Mouse (Mus musculus): ENCODE measurements around the gene Dna2. TPM values are rescaled to one million over a fixed set of nuclear protein-coding genes. Genes with fewer than 3 reads are reported as not detected.
A peak's percentile ranks its signal among the peaks of the same experiment; 100 is the strongest.

The Dna2 gene
- total RNA-seq, 2 experiments from 2014 or later: 1.2 to 1.7 TPM

DNA sequence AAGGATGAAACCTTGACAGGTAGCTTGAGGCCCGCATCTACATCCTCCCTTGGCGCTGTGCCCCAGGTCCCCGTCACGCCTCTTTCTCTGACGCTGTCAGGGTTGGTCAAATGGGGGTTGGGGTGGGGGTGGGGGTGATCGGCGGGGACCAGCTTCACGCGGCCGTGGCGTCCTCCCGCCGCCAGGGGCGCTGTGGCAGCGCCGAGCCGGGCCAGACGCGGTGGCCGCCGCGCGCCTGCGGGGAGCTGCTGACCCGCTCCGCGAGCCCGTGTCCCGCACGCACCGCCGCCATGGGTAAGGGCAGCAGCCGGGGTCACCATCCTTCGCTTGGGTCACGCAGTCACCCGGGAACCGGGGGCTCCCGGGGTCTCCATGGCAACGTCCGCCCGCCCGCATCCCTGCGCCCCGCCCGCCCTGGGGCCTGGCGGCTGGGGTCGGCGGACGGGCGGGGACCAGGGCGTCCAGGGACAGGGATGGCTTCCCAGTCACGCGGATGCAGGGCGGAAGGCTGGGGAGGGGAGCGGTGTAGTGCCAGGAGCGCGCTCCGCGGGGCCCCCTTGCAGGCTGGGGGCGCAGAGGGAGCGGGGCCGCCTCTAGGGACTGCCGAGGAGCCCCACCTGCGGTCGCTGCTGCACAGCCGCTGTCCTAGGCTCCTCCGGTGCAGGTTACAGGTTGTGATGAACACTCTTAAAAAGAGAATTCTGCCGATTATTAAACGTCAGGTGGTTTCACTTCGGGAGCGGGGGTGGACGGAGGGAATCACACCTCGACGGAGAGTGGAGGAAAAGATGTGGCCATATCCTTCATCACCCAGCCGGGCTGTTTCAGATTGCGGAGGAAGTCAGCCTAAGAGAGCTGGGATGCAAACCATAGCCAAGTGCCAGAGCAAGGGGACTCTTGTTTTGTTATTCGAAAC is 33.5 kb downstream of the Dna2 start, which contains the start of gene Rufy2:
Gene Rufy2 (plus strand): TSS at position 185 of the 916 bp plus-strand sequence.
- DNase-seq: peak; percentile 82 to 91

DNA sequence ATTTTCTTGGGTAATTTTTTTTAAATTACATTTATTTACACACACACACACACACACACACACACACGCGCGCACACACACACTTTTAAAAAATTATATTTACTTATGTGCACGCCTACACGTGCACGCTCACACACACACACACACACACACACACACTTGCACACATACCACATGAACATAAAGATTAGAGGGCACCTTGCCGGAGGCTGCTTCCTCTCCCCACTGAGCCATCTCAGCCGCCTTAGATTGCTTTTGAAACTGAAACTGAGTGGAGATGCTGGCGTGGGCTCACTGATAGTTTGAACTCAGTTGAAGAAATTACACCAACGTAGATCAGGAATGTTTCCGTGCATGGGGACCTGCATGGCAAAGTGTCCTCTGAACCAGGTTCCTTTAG is 37.2 kb downstream of the Dna2 start:
- no peak for DNase-seq

DNA sequence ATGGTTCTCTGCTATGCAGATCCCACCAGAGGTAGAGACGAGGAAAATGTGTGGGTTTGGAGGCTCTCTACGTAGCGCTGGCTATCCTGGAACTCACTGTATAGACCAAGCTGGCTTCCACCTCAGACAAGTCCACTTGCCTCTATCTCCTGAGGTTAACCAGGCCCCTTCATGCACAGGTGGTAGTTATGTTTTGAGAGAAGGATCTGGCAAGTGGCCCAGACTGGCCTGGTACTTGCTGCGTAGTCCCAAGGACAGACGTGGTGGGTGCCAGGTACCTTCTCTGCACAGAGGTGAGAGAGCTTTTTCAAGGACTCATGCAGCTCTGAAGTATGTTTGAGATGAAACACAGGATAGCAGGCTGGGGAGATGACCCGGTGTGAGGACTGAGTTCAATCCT is 37.7 kb downstream of the Dna2 start:
- no peak for DNase-seq

DNA sequence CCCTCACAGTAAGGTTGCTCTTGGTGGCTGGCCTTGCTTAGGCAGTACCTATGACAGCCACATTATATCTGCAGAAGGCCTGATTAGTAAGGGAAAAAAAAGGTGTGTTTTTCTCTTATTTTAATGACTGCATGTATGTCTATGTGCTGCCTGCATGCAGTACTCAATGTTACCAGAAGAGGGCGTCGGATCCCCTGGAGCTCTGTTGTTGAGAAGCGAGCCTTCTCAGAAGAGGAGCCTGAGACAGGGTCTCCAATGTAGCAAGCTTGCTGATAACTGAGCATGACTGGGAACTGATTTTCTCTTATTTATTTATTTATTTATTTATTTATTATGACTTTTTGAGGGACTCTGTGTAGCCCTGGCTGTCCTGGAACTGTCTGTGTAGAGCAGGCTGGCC is 40.5 kb downstream of the Dna2 start:
- peak in 1 of 2 experiments; percentile 27 for DNase-seq

DNA sequence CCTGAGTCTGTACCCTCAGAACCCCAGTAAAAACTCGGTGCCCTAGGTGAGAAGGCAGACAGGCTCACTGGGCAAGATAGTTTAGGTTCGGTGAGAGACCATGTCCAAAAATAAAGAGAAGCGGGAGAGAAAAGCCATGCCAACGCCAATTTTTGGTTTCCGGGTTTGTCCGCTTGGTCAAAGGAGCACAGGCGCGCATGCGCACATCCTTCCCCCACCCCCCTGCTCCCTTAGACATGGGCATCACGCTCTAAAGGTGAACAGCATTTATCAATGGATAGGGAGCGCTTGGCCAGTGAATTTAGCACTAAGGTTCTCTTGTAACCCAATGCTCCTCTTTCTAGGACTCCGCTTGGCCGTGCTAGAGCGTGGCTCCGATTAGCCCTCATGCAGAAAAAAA is 43.8 kb downstream of the Dna2 start:
- no peak for DNase-seq

DNA sequence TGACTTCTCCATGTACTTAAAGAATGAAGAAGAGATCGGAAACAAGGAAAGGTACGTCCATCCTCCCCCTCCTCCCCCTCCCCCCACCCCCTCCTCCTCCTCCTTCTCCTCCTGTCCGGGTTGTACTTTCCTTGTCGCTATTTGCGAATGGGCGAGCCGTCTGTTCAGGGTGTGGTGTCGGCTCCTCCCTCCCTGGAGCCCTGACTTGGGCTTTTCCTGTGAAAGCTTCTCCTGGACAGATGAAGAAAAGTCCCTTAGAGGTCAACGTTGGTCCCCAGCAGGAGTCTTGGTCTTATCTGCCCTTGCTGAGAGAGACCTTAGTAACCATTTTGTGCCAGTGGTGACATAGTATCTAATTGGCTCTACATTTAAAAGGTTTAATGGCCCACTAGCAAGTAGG is 47.2 kb downstream of the Dna2 start:
- DNase-seq: no peak

DNA sequence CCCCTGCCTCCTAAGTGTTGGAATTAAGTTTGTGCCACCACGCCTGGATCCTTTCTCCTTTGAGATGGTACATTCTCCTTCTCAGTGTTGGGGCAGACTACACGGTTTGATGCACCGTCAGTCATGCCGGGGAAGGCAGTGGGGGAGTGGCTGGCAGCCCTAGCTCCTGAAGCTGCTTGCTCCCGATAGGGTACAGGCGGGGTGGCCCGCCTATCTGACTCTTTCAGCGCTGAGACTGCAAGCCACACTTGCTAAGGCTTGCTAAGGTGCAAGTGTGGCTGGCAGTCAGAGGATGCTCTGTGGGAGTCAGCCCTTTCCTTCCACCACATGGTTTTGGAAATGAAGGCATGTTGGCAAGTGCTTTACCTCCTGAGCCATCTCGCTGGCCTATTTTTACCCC is 53.8 kb downstream of the Dna2 start:
- no peak for DNase-seq

DNA sequence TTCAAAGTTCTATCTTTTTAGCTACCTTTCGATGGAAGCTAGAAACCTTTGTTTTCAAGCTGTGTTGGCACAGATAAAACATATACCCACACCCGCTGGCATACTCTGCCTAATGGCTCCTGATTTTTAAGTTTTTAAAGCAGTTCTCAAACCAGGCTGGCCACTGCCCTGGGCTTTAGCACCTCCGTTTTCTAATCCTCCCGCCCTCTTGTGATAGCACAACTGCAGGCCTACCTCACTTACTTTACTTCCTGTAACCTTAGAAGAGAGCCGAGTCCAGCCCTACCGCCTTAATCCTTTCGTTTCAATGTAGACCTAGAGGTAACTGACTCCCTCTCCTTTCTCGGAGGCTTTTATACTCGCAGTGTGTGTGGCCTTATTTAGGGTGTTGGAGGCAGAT is 56.4 kb downstream of the Dna2 start:
- DNase-seq: no peak

DNA sequence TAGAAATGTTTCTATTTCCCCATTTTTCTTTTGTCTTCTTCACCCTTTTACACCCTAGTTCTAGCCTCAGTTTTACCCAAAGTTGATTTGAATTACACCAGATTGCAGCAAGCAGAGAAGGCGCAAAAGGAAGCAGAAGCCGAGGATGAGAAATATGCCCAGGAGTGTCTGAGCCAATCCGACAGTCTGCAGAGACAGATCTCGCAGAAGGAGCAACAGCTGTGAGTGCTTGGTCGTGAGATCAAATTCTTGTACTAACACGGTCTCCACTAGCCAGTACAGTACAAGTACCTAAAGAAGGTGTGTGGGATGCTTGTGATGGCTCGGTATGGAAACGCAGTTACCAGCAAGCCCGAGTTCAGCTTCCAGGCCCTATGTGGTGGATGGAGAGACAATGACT is 57.7 kb downstream of the Dna2 start:
- no peak for DNase-seq

DNA sequence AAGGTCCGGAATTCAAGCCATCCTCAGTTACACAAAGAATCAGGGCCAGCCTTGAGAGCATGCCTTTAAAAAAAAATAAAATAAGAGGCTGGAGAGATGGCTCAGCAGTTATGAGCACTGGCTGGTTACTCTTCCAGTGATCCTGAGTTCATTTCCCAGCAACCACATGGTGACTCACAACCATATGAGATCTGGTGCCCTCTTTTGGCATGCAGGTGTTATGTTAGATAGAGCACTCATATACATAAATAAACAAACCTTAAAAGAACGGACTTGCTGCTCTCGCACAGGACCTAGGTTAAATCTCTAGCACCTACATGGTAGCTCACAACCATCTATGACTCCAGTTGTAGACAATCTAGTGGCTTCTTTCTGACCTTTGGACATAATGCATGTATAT is 61.4 kb downstream of the Dna2 start:
- peak in 1 of 2 experiments; percentile 31 for DNase-seq

DNA sequence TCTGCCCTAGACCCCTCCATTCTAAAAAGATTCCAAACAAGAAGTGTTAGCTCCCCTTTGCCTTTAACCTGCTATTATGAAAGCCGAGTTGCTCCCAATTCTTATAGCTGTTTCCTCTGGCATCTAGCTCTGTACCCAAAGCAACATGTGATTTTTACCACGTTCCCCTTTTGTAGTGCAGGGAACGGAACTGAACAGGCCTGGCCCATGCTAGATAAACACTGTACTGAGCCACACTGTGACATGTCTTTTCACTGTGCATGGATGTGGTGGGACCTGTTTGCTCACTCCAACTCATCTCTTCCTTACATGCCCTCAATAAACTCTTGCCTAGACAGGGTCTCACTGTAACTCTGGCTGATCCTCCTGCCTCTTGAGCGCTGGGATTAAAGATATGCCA is 63.4 kb downstream of the Dna2 start:
- no peak for DNase-seq

DNA sequence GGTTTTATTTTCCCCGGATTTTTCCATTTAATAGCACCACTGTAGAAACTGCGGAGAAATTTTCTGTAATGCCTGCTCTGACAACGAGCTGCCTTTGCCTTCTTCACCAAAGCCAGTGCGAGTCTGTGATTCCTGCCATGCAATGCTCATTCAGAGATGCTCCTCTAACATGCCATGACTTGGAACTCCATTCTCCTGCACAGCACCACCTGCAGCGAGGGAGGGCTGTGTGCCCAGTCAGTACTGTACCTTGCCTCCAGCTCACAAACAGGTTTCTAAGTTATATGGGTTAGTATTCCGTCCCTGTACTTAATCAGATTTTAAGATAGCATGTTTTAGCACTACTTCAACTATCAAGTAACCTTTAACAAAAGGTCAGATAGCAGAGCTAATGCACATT is 64.7 kb downstream of the Dna2 start:
- DNase-seq: no peak

DNA sequence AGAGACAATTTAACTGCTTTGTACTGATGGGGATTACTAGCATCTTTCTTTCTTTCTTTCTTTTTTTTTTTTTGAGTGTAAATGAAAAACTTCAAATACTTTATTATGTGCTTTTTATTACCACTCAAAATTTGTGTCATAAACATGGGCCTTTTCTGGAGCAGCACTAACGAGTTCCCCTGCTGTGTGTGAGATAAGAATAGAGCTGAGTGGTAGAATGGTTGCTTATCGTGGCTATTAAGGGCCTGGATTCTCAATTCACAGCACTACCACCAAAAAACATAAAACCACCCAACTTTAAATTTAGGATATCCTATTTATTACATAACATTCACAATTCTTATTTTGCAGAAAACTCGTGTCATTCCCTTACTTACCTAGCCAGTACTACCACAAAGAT is 66.7 kb downstream of the Dna2 start:
- no peak for DNase-seq

DNA sequence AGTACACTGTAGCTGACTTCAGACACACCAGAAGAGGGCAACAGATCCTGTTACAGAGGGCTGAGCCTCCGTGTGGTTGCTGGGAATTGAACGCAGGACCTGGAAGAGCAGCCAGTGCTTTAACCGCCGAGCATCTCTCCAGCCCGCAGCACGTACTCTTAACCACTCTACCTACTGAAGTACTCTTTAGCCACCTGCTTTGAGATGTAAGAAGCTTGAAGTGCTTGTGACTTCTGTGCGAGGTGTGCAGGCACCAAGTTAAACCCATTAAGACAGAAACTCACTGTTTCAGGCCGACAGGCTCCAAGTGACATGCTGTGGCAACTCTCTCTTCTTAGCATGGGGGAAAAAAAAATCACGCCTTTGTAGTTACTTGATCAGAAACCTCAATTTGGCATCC is 67.3 kb downstream of the Dna2 start:
- no peak for DNase-seq

DNA sequence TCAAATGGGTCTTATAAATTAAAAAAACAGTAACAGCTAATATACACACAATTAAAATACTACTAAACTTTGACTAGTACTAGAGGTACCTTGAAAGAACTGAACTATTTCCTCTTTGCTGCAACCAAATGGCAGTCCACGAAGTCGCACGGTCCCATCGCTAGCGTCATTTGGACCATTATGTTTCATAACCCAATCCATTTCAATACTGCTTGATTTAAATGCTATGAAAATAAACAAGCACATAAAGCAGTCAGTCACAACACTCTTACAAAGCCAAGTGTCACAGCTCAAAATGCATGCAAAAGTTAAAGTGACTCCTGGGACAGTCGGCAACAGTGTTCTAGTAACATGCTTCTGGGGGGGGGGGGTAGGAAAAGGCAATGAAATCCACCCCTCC is 72.5 kb downstream of the Dna2 start:
- no peak for DNase-seq

DNA sequence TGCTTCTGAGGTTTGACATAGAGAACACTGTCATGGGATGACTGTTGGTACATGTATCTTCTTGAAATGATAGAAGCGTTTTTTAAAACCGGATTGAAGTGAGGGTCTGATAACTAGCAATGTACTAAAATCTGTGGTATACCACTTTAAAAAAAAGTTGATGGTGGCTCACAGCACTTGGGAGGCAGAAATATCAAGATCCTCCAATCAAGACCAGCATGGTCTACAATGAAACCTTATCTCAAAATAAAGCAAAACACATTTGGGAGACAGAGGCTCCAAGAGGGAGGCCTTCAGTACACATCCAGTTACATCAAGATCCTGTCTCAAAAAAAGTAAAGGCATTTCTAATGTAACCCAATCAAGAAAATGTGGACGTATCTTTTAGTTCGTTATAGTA is 74.9 kb downstream of the Dna2 start:
- DNase-seq: no peak

DNA sequence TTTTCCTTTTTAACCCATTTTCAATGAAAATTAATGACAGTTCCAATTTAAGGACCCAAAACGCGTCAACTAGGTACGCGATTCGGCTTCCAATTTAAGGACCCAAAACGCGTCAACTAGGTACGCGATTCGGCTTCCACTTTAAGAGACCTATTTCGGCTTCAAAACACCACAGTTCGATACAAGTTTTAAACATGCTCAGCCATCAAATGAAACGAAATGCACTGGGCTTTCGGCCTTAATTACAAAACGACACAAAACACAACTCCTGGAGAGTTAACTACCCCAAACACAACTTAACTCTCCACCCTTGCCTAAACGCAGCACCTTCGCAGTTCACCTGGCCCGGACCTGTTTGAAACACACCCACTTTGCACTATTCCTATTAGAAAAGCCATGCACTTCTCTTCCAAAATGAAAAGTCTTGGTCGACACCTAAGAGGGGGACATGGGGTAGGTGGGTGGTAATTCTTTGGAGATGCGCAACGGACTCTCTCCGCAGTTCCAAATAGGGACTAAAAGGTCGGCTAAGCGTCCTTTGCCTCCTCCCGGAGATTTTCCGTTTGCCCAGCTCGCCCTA is 75.8 kb downstream of the Dna2 start:
- DNase-seq: no peak

DNA sequence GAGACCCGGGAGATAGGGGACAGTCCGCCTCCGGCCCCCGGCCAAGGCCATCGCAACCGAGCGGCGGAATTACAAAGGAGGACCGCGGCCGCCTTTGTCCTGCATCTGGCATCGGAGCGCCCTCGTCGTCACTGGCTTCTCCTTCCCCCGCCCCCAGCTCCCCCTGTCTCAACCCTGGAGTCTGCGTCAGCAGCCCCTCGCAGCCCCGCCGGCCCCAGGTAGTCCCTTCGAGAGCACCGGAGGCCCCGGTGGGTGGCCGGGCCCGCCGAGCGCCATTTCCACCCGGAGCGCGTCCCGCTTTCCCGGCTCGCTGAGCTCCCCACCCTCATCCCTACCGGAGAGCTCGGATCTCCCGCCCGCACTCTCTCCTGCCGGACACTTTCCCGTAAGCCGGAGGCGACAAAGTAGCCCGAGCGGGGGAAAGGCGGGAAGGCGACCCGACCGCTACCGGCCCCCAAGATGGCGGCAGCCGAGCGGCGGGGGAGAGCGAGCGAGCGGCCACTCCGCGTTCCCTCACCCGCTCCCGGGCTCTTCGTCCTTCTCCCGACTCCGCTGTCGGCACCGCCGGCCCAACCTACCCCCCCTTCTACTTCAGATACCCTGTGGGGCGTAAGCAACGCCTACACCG is 76.4 kb downstream of the Dna2 start:
- DNase-seq: peak; percentile 79 to 84

Other genes with a start within 250 kb of the Dna2 start
- gene Stox1, start 220.9 kb upstream of the Dna2 start, total RNA-seq (2021): under 1 TPM; 0.46 to 0.70 TPM
- 10 to 100 TPM; 56.2 to 74.1 TPM for gene Ccar1, start 154.7 kb upstream of the Dna2 start, total RNA-seq (2021)
- gene Tet1, start 38.0 kb upstream of the Dna2 start, total RNA-seq (2021): 1 to 10 TPM; 2.1 to 4.7 TPM
- 10 to 100 TPM; 33.5 to 49.0 TPM for gene Slc25a16, start 26.4 kb upstream of the Dna2 start, total RNA-seq (2021)
- gene Rufy2, start 33.2 kb downstream of the Dna2 start, total RNA-seq (2021): 10 to 100 TPM; 13.2 to 18.8 TPM
- 10 to 100 TPM; 39.1 to 54.9 TPM for gene Hnrnph3, start 77.2 kb downstream of the Dna2 start, total RNA-seq (2021)
- 1 to 10 TPM; 4.0 to 5.3 TPM for gene Pbld2, start 77.3 kb downstream of the Dna2 start, total RNA-seq (2021)
- 1 to 10 TPM; 2.3 to 4.4 TPM for gene Pbld1, start 113.1 kb downstream of the Dna2 start, total RNA-seq (2021)
- gene Atoh7, start 152.6 kb downstream of the Dna2 start, total RNA-seq (2021): not detected

Measured in adrenal gland, postnatal 36 days (tissue).